Mouse (Mus musculus) embryonic facial prominence, embryonic 11.5 days (tissue): ENCODE data around the gene Tmem145. TPM values are rescaled to one million over a fixed set of nuclear protein-coding genes. Genes with fewer than 3 reads are reported as not detected.

Source experiments
- ATAC-seq: fragments of 200-750 bp; cut with Nextera tagmentation; replicated peaks from 2 replicates; pipeline ENCODE4 v1.8.0; 2017; ENCODE audit warnings: low read depth; ENCODE audit not compliant: insufficient number of reproducible peaks, low FRiP score, low TSS enrichment
- DNase-seq: peaks from one replicate; pipeline ENCODE4 v3.0.0-alpha.2; 2015; ENCODE audit warnings: low spot score
- H3K27ac ChIP-seq: fragments of 300-500 bp; sonication (generic); replicated peaks from 2 replicates; pipeline ENCODE4 v1.5.1; 2014; ENCODE audit warnings: mild to moderate bottlenecking, low read depth, low read length, control low read depth
- H3K27me3 ChIP-seq: fragments of 300-500 bp; sonication (generic); 2 replicates; pipeline ENCODE4 v1.6.1; 2014; ENCODE audit warnings: mild to moderate bottlenecking, low read length, moderate library complexity, mixed read lengths; ENCODE audit not compliant: control insufficient read depth, insufficient read depth
- H3K36me3 ChIP-seq: fragments of 300-500 bp; sonication (generic); replicated peaks from 2 replicates; pipeline ENCODE4 v1.6.1; 2014; ENCODE audit warnings: low read depth, mild to moderate bottlenecking, low read length, moderate library complexity, mixed read lengths; ENCODE audit not compliant: control insufficient read depth, insufficient read depth
- H3K4me1 ChIP-seq: fragments of 300-500 bp; sonication (generic); 2 replicates; pipeline ENCODE4 v1.6.1; 2014; ENCODE audit warnings: low read length, mixed read lengths; ENCODE audit not compliant: control insufficient read depth, insufficient read depth
- H3K4me2 ChIP-seq: fragments of 300-500 bp; sonication (generic); 2 replicates; pipeline ENCODE4 v1.6.1; 2014; ENCODE audit warnings: low read depth, mild to moderate bottlenecking, control low read depth, low read length, moderate library complexity
- H3K4me3 ChIP-seq: fragments of 300-500 bp; sonication (generic); 2 replicates; pipeline ENCODE4 v1.5.1; 2014; ENCODE audit warnings: low read depth, low read length, control low read depth
- H3K9ac ChIP-seq: fragments of 300-500 bp; sonication (generic); replicated peaks from 2 replicates; pipeline ENCODE4 v1.6.1; 2014; ENCODE audit warnings: mild to moderate bottlenecking, control low read depth, low read length
- H3K9me3 ChIP-seq: fragments of 300-500 bp; sonication (generic); replicated peaks from 2 replicates; pipeline ENCODE4 v1.6.1; 2016; ENCODE audit warnings: mild to moderate bottlenecking, low read length, inconsistent platforms, mixed read lengths; ENCODE audit not compliant: control insufficient read depth
- WGBS: fragments of 180-500 bp; shearing (Covaris S2); extraction: QIAGEN DNeasy Blood & Tissue Kit; methylation state at CpG from one replicate; pipeline ENCODE4 v1.1.7; 2014; 5-methylcytosine and 5-hydroxymethylcytosine counted together
- polyA plus RNA-seq: library from polyadenylated mRNA; unstranded; fragments of >200 nt; fragmentation: Nextera tagmentation; extraction: Ambion mirVana; gene quantifications from 2 replicates; pipeline ENCODE4 v1.2.1, GENCODE M21; 2014

Gene Tmem145
- polyA plus RNA-seq, 1 experiment from 2014 or later = 0.91 TPM

DNA sequence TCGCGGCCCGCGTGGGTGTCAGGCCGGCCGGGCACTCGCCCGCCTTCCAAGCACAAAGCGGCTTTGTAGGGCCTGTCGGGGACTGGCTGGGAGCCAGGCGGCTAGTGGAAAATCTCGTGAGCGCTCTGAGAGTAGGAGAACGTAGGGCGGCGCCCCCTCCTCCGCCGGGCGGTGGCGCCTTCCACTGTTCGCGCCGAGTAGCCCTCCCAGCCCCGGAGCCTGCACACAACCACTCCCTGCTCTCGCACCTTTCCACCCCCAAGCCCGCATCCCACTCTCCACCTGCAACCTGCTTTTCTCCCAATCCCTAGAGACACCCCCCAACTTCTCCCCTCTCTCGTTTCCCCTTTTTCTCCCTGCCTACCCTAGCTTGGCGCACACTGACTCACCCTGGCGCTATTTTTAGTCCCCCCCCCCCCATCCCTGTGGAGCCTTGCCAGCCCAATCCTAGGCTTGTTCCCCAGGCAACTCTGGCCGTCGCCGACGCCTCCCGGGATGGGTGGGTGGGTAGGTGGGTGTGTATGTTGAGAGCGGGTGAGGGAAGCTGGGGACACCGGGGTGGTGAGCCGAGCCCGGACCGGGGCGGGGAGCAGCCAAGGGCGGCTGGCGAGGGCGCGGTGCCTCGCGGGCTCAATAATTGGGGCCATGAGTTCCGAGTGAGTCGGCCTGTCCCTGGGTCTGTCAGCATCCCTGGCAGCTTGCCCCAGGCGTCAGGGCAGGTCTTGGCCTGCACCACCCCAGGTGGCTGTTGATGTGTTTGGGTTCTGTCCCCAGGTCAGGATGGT is 26.6 kb upstream of the Tmem145 start:
- Histone ChIP-seq H3K4me3 (peak overlapping the region; percentile 55), H3K9ac (peak overlapping the region; percentile 83), H3K27ac (peak overlapping the region; percentile 97), H3K4me1 (peaks cover 17% of the 10 kb centered on the region), H3K27me3 (no peaks in the 10 kb centered on the region), H3K36me3 (no peaks in the 10 kb centered on the region), H3K4me2 (peak overlapping the region; percentile 97), H3K9me3 (no peaks in the 10 kb centered on the region)
- peak; percentile 35 for ATAC-seq
- DNase-seq = peak; percentile 89
- 1% methylated on average over 46 of the region's 49 CpGs for WGBS

DNA sequence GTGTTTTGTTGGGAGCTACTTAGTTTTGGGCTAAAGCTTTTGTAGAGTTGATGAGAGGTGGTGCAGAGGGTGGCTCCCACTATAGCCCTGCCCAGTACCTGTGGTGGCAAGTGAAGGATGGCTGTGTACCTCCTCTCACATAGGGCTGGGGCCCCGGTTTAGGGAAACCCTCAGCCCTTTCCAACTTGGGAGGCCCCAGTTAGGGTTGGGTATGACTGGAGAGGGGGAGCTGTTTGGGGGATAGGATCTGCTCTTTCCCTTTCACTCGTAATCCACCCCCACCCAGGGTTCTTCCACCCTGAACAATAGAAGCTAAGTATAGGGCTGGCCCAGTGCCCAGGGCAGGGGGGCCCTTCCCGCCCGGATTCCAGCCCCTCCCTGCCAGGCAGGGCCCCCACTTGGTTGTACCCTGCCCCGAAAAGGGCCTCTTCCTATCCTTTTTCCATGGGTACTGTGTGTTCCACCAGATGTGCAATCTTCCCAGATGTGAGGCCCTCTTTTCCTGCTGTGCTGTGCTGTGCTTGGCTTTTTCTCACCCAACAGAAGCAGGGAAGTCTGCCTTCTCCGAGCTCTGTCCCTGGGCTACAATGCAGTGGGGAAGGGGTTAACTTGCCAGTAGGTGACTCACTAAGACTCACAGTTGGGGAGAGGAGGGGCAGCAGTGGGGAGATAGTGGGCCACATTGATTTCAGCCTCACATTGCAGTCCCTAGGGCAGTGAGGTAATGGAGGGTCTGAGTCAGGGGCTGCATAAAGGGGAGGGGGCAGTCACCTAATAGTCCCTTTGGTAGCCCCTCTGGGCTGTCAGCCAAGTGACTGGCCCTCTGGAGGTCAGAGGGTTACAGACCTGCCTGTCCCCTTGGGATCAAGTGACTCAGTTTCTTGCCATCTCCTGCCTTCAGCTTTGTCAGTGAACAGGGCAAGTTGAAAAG is 25.8 kb upstream of the Tmem145 start:
- WGBS = 2% methylated on average over 6 of the region's 6 CpGs

DNA sequence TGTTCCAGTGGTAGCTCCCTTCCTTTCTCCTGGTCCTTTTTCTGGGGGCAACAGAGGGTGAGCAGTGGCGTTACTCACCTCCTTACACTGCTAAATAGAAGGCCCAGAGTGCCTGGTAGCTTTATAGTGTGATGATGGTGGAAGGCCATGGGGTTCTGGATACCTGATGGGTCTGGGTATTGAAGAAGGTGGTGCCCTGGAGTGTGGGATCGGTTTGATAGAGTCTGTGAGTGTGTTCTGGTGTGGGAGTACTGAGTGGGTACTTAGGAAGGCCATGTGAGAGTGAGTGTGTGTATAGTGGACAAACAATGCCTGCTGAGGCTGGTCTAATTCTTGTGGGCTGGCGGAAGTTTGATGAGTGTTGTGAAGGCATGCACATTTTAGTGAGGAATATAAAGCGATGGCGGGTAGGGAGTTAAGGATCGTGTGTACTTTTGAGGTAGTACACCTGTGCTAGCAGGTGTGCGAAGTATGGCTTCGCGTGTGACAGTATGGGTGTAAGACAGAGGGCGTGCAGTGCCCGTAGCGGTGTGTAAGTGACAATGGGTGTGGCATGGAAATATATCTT is 24.7 kb upstream of the Tmem145 start:
- peak overlapping the region; percentile 66 for H3K4me2 ChIP-seq
- peak overlapping the region; percentile 78 for H3K4me3 ChIP-seq
- WGBS = 26% methylated on average over 12 of the region's 12 CpGs
- H3K27ac ChIP-seq = peak overlapping the region; percentile 97
- ATAC-seq (no peak; the same call in 1 of the 2 replicates), DNase-seq (no peak)
- peak overlapping the region; percentile 43; the same call in 1 of the 2 replicates for H3K9ac ChIP-seq
- peaks cover 19% of the 10 kb centered on the region for H3K4me1 ChIP-seq
- H3K27me3 ChIP-seq = no peaks in the 10 kb centered on the region
- no peaks in the 10 kb centered on the region for H3K9me3 ChIP-seq
- peaks cover 1% of the 10 kb centered on the region; the same call in 1 of the 2 replicates for H3K36me3 ChIP-seq

More for the DNA sequence above, 25.8 kb upstream of the Tmem145 start:
- no peaks in the 10 kb centered on the region for H3K9me3 ChIP-seq
- peak overlapping the region; percentile 97 for H3K27ac ChIP-seq
- peaks cover 19% of the 10 kb centered on the region for H3K4me1 ChIP-seq
- ATAC-seq (peak; percentile 30), DNase-seq (peak; percentile 77)
- H3K9ac ChIP-seq = peak overlapping the region; percentile 83
- H3K36me3 ChIP-seq = no peaks in the 10 kb centered on the region
- H3K4me3 ChIP-seq = peak overlapping the region; percentile 55
- no peaks in the 10 kb centered on the region for H3K27me3 ChIP-seq
- peak overlapping the region; percentile 97 for H3K4me2 ChIP-seq

DNA sequence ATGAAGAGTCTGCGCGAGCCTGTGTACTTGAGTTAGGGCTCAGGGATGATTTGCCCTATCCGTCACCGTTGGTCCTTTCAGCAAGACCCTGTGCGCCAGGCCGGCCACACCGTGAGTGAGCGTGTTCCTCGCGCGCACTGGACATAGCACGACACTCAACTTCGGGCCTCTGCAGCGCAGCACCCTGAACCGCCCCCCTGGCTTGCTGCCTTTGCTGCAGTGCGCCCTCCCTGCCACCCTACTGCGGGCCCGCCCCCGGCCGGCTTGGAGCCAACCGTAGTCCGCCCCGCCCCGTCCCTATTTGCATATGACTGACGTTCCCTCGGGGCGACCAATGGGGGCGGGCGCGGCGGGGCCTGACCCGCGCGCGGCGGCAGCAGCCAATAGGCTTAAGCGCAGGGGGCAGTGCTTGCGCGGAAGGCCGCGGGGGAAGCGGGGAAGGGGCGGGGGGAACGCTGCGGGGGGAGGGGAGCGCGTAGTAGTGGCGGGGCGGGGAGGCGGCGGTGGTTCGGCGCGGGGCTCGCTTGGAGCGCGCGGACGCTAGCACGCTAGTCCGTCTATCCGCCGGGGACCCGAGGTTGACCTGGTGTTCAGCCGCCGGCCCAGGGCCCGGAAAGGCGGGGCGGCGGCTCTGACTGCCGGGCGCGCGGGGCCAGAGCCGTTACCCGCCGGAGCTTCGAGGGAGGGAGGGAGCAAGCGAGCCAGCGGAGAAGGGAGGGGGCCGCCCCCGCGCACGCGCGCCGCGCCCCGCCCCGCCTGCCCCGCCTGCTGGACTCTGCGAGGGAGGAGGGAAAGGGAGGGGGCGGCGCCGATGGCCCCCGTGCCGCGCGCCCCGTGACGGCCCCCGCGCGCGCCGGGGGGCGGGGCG is 23.9 kb upstream of the Tmem145 start:
- H3K9me3 ChIP-seq = no peaks in the 10 kb centered on the region
- H3K4me3 ChIP-seq = peak overlapping the region; percentile 78
- under 1% methylated on average over 59 of the region's 108 CpGs for WGBS
- ATAC-seq (peak; percentile 74), DNase-seq (peak; percentile 98)
- H3K4me1 ChIP-seq = peaks cover 19% of the 10 kb centered on the region
- peak overlapping the region; percentile 83 for H3K9ac ChIP-seq
- H3K27ac ChIP-seq = peak overlapping the region; percentile 97
- H3K36me3 ChIP-seq = peaks cover 5% of the 10 kb centered on the region
- peak overlapping the region; percentile 87 for H3K4me2 ChIP-seq
- no peaks in the 10 kb centered on the region for H3K27me3 ChIP-seq

DNA sequence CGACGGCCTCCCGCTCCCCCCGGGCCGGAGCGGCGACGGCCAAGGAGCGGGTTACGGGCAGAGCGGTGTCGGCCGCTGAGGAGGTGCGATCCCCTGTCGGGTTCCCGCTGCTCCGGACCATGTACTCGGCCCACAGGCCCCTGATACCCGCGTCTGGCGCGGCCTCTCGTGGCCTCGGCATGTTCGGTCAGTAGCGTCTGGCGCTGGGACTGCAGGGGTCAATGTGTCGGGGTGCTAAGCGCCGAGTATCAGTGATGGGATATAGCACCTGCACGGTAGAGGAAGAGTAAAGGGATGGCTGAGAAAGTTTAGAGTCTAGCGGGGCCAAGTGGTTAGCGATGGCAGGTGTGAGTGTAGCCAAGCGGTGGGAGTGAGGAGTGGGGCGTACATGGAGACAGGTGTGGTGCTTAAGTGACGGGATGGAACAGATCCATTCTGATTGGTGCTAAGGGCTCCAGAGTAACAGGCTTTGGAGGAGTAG is 23.1 kb upstream of the Tmem145 start:
- no peaks in the 10 kb centered on the region for H3K27me3 ChIP-seq
- ATAC-seq (no peak), DNase-seq (peak; percentile 50)
- peak overlapping the region; percentile 83 for H3K9ac ChIP-seq
- H3K4me3 ChIP-seq = peak overlapping the region; percentile 78
- peak overlapping the region; percentile 97 for H3K27ac ChIP-seq
- H3K4me2 ChIP-seq = peak overlapping the region; percentile 87
- peaks cover 17% of the 10 kb centered on the region for H3K4me1 ChIP-seq
- H3K9me3 ChIP-seq = no peaks in the 10 kb centered on the region
- peaks cover 5% of the 10 kb centered on the region for H3K36me3 ChIP-seq
- under 1% methylated on average over 28 of the region's 36 CpGs for WGBS

DNA sequence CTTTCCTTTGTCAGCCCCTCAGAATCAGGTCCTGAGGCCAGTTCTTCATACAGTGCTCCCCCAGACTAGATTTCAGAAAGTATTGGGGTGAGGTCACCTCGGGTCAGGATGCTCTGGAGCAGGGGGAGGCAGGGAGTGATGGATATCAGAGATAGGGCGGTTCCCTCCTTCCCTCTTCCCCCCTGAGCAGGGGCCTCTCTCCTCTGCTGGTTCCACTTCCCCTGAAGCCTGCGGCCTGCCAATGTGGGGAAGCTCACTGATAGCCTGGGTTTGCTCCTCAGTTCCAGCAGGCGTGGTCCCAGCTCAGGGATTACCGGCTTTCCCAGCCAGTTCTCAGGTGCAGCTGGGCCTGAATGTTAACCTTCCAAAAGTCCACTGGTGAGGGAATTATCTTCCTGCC is 22.3 kb upstream of the Tmem145 start:
- peak overlapping the region; percentile 78 for H3K4me3 ChIP-seq
- peak overlapping the region; percentile 83 for H3K9ac ChIP-seq
- peaks cover 17% of the 10 kb centered on the region for H3K4me1 ChIP-seq
- no peak for ATAC-seq
- peak overlapping the region; percentile 39 for H3K27ac ChIP-seq
- DNase-seq = no peak
- H3K9me3 ChIP-seq = no peaks in the 10 kb centered on the region
- 26% methylated on average over 5 of the region's 5 CpGs for WGBS
- H3K4me2 ChIP-seq = peak overlapping the region; percentile 87
- H3K36me3 ChIP-seq = peaks cover 10% of the 10 kb centered on the region
- no peaks in the 10 kb centered on the region for H3K27me3 ChIP-seq

DNA sequence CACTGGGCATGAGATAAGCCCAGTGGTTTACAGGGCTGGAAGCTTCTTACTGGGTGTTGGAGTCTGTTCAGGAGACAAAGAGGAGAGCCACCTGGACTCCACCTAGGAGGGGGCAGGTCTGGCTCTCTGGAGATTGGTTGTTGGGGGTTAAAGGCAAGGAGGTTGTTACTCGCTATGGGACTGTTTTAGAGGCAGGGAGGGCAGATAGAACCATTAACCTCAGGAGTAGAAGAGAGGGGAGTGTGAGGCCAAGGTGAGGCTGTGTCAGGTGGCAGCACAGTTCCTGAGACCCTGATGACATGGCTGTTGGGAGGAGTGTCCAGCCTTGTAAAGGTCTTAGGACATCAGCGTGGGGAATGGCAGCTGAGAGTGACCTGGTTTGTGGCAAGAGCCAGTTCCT is 21.7 kb upstream of the Tmem145 start:
- Histone ChIP-seq H3K4me1 (peaks cover 17% of the 10 kb centered on the region), H3K27ac (no peak overlapping the region; the same call in 1 of the 2 replicates), H3K9me3 (no peaks in the 10 kb centered on the region), H3K36me3 (peaks cover 15% of the 10 kb centered on the region), H3K4me2 (peak overlapping the region; percentile 87), H3K9ac (peak overlapping the region; percentile 83), H3K27me3 (no peaks in the 10 kb centered on the region), H3K4me3 (peak overlapping the region; percentile 78; the same call in 1 of the 2 replicates)
- no peak for DNase-seq
- WGBS = 82% methylated on average over 2 of the region's 2 CpGs
- ATAC-seq = no peak
